30 mouse cellular contexts compared by ENCODE assay signal in the genomic region with DNA sequence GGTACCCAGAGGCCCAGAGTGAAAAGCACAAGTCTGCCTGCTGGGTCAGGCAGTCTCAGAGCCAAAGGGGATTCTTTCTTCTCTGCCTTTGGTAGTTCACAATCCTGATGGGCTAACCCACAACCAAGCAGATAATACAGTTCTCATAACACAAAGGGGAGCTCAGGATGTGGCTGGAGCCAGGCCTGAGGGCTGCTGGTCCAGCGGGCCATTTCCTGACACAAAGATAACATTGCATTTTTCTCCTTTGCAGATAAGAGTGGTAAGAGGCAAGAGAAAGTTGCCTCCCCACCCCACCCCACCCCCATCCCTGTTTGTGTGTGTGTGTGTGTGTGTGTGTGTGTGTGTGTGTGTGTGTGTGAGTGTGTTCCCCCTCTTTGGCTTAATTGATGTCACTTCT. TPM values are rescaled to one million over a fixed set of nuclear protein-coding genes. Genes with fewer than 3 reads are reported as not detected.
DNase-seq lines count a peak whose midpoint lies in the region; ATAC-seq lines count a peak whose summit lies in the region.
"Had no signal": no experiment of that assay in that cellular context is flagged by ENCODE, and none has a peak within 500 bp of the region (broad histone marks: within the 10 kb centered on the region; RNA-seq: fewer than 3 reads in every experiment).

No protein-coding gene starts in this region.

- WGBS in heart, embryonic 10.5 days: 0% methylated on average over 1 of the region's 1 CpGs
- WGBS in heart, embryonic 14.5 days: 0% methylated on average over 1 of the region's 1 CpGs
- 0% methylated on average over 1 of the region's 1 CpGs for WGBS in liver, embryonic 16.5 days (ENCODE audit: insufficient replicate concordance)

- no peak overlapping the region for H3K4me3 ChIP-seq in heart, embryonic 10.5 days
- no peak overlapping the region for H3K4me3 ChIP-seq in heart, embryonic 14.5 days (ENCODE audit: control insufficient read depth in 1 of 2, insufficient read depth in 1 of 2, low read depth in 1 of 2, low read length in 2 of 2)
- H3K4me3 ChIP-seq in liver, embryonic 16.5 days (ENCODE audit: low read depth, low read length): no peak overlapping the region
- H3K4me3 ChIP-seq: embryonic facial prominence, embryonic 10.5 days; embryonic facial prominence, embryonic 13.5 days; erythroblast, embryonic 14.5 days; forebrain, embryonic 12.5 days; forebrain, embryonic 15.5 days; heart, embryonic 15.5 days had no signal

- no peak overlapping the region for H3K4me2 ChIP-seq in heart, embryonic 14.5 days (ENCODE audit: low read length)
- no peak overlapping the region for H3K4me2 ChIP-seq in liver, embryonic 16.5 days (ENCODE audit: low read depth, low read length)
- H3K4me2 ChIP-seq: embryonic facial prominence, embryonic 13.5 days; forebrain, embryonic 12.5 days; forebrain, embryonic 15.5 days; heart, embryonic 15.5 days; hindbrain, embryonic 14.5 days had no signal

- intact Hi-C loops in heart, postnatal 14 days (cut with DNase I): no loop called here

- H3K4me1 ChIP-seq in heart, embryonic 10.5 days: peaks cover 19% of the 10 kb centered on the region; the same call in 1 of the 2 replicates
- H3K4me1 ChIP-seq in heart, embryonic 14.5 days (ENCODE audit: control insufficient read depth in 2 of 2, insufficient read depth in 2 of 2, low read length in 2 of 2): peaks cover 3 to 7% of the 10 kb centered on the region in 2 experiments; a peak in 2 of 4 replicates
- no peaks in the 10 kb centered on the region for H3K4me1 ChIP-seq in liver, embryonic 16.5 days (ENCODE audit: control insufficient read depth, low read depth, low read length)
- H3K4me1 ChIP-seq: embryonic facial prominence, embryonic 10.5 days; embryonic facial prominence, embryonic 13.5 days; forebrain, embryonic 12.5 days; forebrain, embryonic 15.5 days had no signal

- H3K27ac ChIP-seq in heart, embryonic 10.5 days: 0 out of 2 replicates have a peak overlapping the region, but pooled peaks have one; percentile 67
- H3K27ac ChIP-seq in heart, embryonic 14.5 days (replicated peaks in 1 of 2; ENCODE audit: control insufficient read depth in 1 of 2, insufficient read depth in 1 of 2, low read depth in 2 of 2, low read length in 2 of 2): peak overlapping the region in 1 of 2 experiments; percentile 24; a peak in 1 of 4 replicates
- H3K27ac ChIP-seq in liver, embryonic 16.5 days (ENCODE audit: low read length): no peak overlapping the region
- H3K27ac ChIP-seq: embryonic facial prominence, embryonic 10.5 days; embryonic facial prominence, embryonic 13.5 days; forebrain, embryonic 12.5 days; forebrain, embryonic 15.5 days; heart, embryonic 15.5 days; hindbrain, embryonic 14.5 days; hindbrain, postnatal 0 days had no signal

- no peaks in the 10 kb centered on the region for H3K27me3 ChIP-seq in heart, embryonic 10.5 days (ENCODE audit: insufficient read depth, poor library complexity, severe bottlenecking)
- no peaks in the 10 kb centered on the region for H3K27me3 ChIP-seq in heart, embryonic 14.5 days (ENCODE audit: control insufficient read depth, insufficient read depth, low read length)
- no peaks in the 10 kb centered on the region for H3K27me3 ChIP-seq in liver, embryonic 16.5 days (ENCODE audit: control insufficient read depth, insufficient read depth, low read depth, low read length)
- H3K27me3 ChIP-seq: embryonic facial prominence, embryonic 13.5 days; forebrain, embryonic 12.5 days; forebrain, embryonic 15.5 days; heart, embryonic 15.5 days had no signal

- H3K9me3 ChIP-seq in heart, embryonic 10.5 days: no peaks in the 10 kb centered on the region
- no peaks in the 10 kb centered on the region for H3K9me3 ChIP-seq in heart, embryonic 14.5 days (ENCODE audit: control insufficient read depth, low read length)
- no peaks in the 10 kb centered on the region for H3K9me3 ChIP-seq in liver, embryonic 16.5 days (replicated peaks; ENCODE audit: control insufficient read depth, low read length)
- H3K9me3 ChIP-seq: embryonic facial prominence, embryonic 10.5 days; embryonic facial prominence, embryonic 13.5 days; forebrain, embryonic 12.5 days; forebrain, embryonic 15.5 days; heart, embryonic 15.5 days had no signal

- ATAC-seq in heart, embryonic 14.5 days (ENCODE audit: insufficient number of reproducible peaks, insufficient read depth, low FRiP score, low read depth): peak; percentile 61; the same call in 1 of the 2 replicates
- peak; percentile 16; the same call in 1 of the 2 replicates for ATAC-seq in liver, embryonic 16.5 days (ENCODE audit: low read depth)
- ATAC-seq: CD4-positive, CD25-positive, alpha-beta regulatory T cell, adult 4 months; forebrain, embryonic 15.5 days; hindbrain, postnatal 0 days; inflammation-experienced regulatory T-cells, adult 6 months; intestine, embryonic 16.5 days had no signal

- H3K9ac ChIP-seq in heart, embryonic 14.5 days (ENCODE audit: low read length): no peak overlapping the region
- H3K9ac ChIP-seq in liver, embryonic 16.5 days (ENCODE audit: low read depth, low read length): no peak overlapping the region
- H3K9ac ChIP-seq: embryonic facial prominence, embryonic 13.5 days; forebrain, embryonic 12.5 days; forebrain, embryonic 15.5 days; heart, embryonic 15.5 days; hindbrain, embryonic 14.5 days had no signal

- no peak for DNase-seq in heart, embryonic 10.5 days (ENCODE audit: low spot score)
- no peak for DNase-seq in heart, postnatal 4 days
- no peak for DNase-seq in heart, postnatal 14 days
- no peak for DNase-seq in liver
- DNase-seq in frontal cortex, postnatal 36 days (ENCODE audit: low spot score in 2 of 2): no peak
- DNase-seq: adrenal gland, adult 2 months; adrenal gland, postnatal 14 days; cerebellum, adult 11 months; cerebellum, adult 2 months; cerebellum, adult 9-11 months; cerebellum, postnatal 25 days; embryo, embryonic 11 days; gastrocnemius, postnatal 10 days; gastrocnemius, postnatal 36 days; heart, postnatal 36 days; kidney, adult 18-20 months had no signal

- no peaks in the 10 kb centered on the region for H3K36me3 ChIP-seq in heart, embryonic 10.5 days
- H3K36me3 ChIP-seq in heart, embryonic 14.5 days (ENCODE audit: control insufficient read depth, insufficient read depth, low read length): no peaks in the 10 kb centered on the region
- no peaks in the 10 kb centered on the region for H3K36me3 ChIP-seq in liver, embryonic 16.5 days (ENCODE audit: control insufficient read depth, insufficient read depth)
- H3K36me3 ChIP-seq: embryonic facial prominence, embryonic 10.5 days; embryonic facial prominence, embryonic 13.5 days; forebrain, embryonic 12.5 days; forebrain, embryonic 15.5 days; heart, embryonic 15.5 days had no signal

RNA-seq across cellular contexts. Expression of a gene that starts 10.7 kb away (rescaled TPM):
- 2.2 and 3.1 TPM in 2 replicates for polyA plus RNA-seq in heart, embryonic 10.5 days (2016; fragmentation: Nextera tagmentation; extraction: Ambion mirVana)
- total RNA-seq in heart, postnatal 4 days (2021): 10 to 100 TPM; 82.6 to 92.9 TPM
- polyA plus RNA-seq in heart, embryonic 14.5 days (2014; fragmentation: Nextera tagmentation; extraction: Ambion mirVana): 11.1 and 12.2 TPM in 2 replicates
- 10 to 100 TPM; 85.3 to 86.9 TPM for total RNA-seq in heart, postnatal 14 days (2021)
- polyA plus RNA-seq in liver, embryonic 16.5 days (2015; fragmentation: Nextera tagmentation; extraction: Ambion mirVana): 0.44 and 0.71 TPM in 2 replicates
- total RNA-seq: MEL had no signal
- polyA plus RNA-seq: adrenal gland, adult 2 months had no signal
